Mouse (Mus musculus) spleen, adult 2 months (tissue): ENCODE measurements around the gene Tenm4.

Experiments used
- CTCF ChIP-seq: fragments of 200-500 bp; IDR thresholded peaks from 2 replicates; pipeline ENCODE4 v1.5.1; 2011; ENCODE audit warnings: mild to moderate bottlenecking, inconsistent platforms; ENCODE audit not compliant: insufficient read depth, insufficient read length, insufficient replicate concordance; ENCODE audit errors: extremely low read depth
- POLR2A ChIP-seq: fragments of 200-500 bp; IDR thresholded peaks from 2 replicates; pipeline ENCODE4 v1.6.1; 2011; ENCODE audit warnings: low read depth, low read length, inconsistent platforms

- TF ChIP-seq CTCF (no peak), POLR2A (no peak)
Observed at GRCm38 (mm10) chr7:96357550-96357949, 186.5 kb downstream of the Tenm4 start.
